Mouse (Mus musculus) ES-E14 (cell line): Measurements from ENCODE around the gene Mettl5.

Experiments
- CHD2 ChIP-seq: IDR thresholded peaks from 2 replicates; pipeline ENCODE4 v1.6.1; 2014; ENCODE audit warnings: mild to moderate bottlenecking, low read depth, low read length, inconsistent platforms
- HCFC1 ChIP-seq: IDR thresholded peaks from 2 replicates; pipeline ENCODE4 v1.6.1; 2012; ENCODE audit warnings: low read length, inconsistent platforms, borderline replicate concordance; ENCODE audit not compliant: insufficient read depth
- MAFK ChIP-seq: IDR thresholded peaks from 2 replicates; pipeline ENCODE4 v1.6.1; 2014; ENCODE audit warnings: mild to moderate bottlenecking, low read depth, low read length, inconsistent platforms; ENCODE audit not compliant: insufficient read depth

DNA sequence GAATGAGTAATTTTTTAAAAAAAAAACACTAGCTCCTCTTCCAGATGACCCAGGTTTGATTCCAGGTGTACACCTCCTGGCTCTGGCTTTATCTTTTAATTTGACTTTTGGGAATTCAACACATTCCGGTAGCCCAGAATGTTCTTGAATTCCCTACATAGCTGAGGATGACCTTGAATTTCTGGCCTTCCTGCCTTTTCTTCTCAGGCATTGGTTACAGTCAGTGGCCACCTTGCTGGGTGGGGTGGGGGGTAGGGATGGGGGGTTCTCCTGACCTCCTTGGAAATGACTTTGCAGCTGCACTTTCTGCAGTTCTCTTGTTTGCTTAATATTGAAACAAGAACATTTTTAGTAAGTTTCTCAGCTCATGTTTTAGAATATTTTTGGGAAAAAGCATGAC is 7.7 kb upstream of the Mettl5 start:
- TF ChIP-seq HCFC1 (no peak), MAFK (no peak), CHD2 (no peak)
